Mouse (Mus musculus) inflammation-experienced regulatory T-cells, adult 16 weeks (primary cell): ENCODE data around the gene Klhdc1. TPM values are rescaled to one million over a fixed set of nuclear protein-coding genes. Genes with fewer than 3 reads are reported as not detected.

Source experiments
- polyA plus RNA-seq: library from polyadenylated mRNA; unstranded; fragments of 100-300 nt; shearing (Covaris generic); gene quantifications from one replicate; pipeline ENCODE4 v1.2.1, GENCODE M21; 2017

The Klhdc1 gene
- 23.7 TPM for polyA plus RNA-seq

DNA sequence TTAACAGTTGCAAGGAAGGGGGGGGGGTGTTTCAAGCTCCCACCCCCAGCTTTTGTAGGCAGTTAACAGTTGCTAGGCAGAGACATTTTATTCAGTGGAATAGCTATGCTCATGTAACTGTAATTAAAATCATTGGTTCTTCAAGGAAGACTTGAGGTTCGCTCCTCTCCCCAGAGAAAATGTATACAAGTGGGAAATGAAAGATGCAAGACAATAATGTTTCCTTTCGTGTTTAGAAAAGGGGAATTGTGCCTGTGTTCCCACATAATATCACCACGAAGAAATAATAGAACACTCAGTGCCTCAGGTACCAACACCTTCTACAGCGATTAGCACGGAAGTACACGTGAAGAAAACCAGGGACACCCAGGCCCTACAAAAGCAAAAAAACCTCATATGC, at the start of gene Klhdc1:
TSS of gene Klhdc1 (plus strand) at position 301 of the 400 bp plus-strand sequence.

DNA sequence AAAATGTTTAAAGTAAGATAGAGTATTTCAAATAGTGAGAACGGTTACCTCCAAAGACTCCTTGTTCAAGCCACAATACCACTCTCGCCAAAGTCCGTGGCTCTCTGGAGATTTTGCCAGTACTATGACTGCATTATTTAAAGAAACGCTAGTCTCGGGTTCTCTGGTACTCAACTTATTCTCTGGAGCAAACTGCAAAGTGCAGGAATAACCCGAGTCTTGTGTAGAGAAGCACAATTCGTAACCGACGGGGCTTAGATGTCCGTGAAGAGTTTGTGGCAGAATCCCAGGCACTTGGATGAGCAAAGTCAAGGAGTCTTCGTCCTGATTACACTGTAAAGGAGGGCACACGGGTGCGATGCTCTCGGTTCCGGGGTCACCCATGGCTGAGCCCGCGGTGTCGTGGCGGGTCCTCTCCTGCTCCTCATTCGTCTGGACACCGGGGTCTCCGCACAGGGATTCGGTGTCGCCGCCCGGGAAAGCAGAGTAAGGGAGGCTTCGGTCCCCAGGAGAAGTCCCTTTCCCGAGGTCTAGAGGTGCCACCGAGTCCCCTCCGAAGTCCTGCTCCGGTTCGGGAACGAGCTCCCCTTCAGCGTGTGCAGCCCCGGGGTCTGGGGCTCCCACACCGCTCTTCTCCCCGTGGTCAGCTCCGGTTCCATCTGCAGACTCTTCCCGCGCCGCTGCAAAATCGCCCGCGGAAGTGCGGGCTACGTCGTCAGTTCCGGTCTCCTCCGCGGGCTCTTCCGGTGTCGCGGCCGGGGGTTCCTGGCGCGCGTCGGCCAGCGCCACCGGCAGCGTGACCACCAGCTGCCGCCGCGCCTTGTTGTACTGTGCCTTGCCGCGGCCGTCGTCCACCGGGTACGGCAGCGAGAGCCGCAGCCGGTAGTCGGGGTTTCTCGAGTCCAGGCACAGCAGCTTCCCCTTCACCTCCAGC, 44.3 kb upstream of the Klhdc1 start, which contains the start of gene Gm49383:
TSS of gene Gm49383 (minus strand) at position 661 of the 934 bp plus-strand sequence.

GRCm38 (mm10) chr12:69198164-69198535, 42.8 kb upstream of the Klhdc1 start, which contains the start of gene Dnaaf2:
Gene Dnaaf2, minus strand, starts transcription at chr12:69198429.

GRCm38 (mm10) chr12:69204052-69204833, 36.7 kb upstream of the Klhdc1 start, which contains the start of gene Gm49384:
Gene Gm49384, minus strand, starts transcription at chr12:69204267.

DNA sequence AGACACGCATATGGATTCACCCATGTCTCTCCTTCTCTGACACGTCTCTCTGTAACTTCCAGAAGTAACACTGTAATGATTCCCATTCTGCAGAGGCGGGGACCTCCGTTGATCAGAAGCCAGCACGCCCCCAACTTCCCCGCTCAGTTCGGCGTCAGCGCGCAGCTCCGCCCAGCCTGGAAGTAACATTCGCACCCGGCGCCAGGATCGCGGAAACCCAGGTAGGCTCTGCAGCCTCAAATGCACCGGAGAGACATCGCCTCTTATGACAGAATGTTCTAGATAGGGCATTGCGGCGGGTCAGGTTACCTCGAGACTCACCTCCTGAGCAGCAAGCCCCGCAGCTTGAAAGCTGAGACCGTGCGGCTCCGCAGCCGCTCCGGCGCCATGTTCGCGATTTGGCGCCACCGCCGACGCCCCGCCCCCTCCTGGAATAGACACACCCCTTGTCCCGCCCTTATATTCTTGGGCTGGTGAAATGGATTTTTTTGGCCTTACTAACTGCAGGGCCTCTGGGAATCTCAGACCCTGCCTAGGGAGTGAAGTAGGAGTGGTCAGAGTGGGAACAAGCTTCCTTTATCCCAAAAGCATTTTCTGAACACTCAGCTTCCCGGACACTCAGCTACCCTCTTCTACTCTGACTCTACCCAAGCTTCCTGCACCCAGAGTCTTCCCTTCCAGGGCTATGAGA, 13.1 kb upstream of the Klhdc1 start, which contains the start of gene Pole2:
TSS of gene Pole2 (minus strand) at position 420 of the 691 bp plus-strand sequence.

GRCm38 (mm10) chr12:69296511-69297410, 55.8 kb downstream of the Klhdc1 start, which contains the start of gene Klhdc2:
Gene Klhdc2, plus strand, starts transcription at chr12:69296681.

Other genes with a start within 250 kb of the Klhdc1 start
- 1,879 TPM for gene Rps29, start 82.0 kb upstream of the Klhdc1 start, polyA plus RNA-seq
- 2.4 TPM for gene Lrr1, start 72.4 kb upstream of the Klhdc1 start, polyA plus RNA-seq
- 421 TPM for gene Rpl36al, start 57.1 kb upstream of the Klhdc1 start, polyA plus RNA-seq
- 24.1 TPM for gene Mgat2, start 57.0 kb upstream of the Klhdc1 start, polyA plus RNA-seq
- 23.6 TPM for gene Gm49383, start 44.1 kb upstream of the Klhdc1 start, polyA plus RNA-seq
- 7.8 TPM for gene Dnaaf2, start 42.7 kb upstream of the Klhdc1 start, polyA plus RNA-seq
- 20.6 TPM for gene Gm49384, start 36.9 kb upstream of the Klhdc1 start, polyA plus RNA-seq
- 7.7 TPM for gene Pole2, start 13.0 kb upstream of the Klhdc1 start, polyA plus RNA-seq
- gene Klhdc2, start 55.5 kb downstream of the Klhdc1 start, polyA plus RNA-seq, result 12.8 TPM
- gene Nemf, start 116.0 kb downstream of the Klhdc1 start, polyA plus RNA-seq, result 152 TPM
- gene Arf6, start 131.0 kb downstream of the Klhdc1 start, polyA plus RNA-seq, result 13.7 TPM
- gene Gm9887, start 131.3 kb downstream of the Klhdc1 start, polyA plus RNA-seq, result not detected